Comparison of ENCODE assay signal across 8 mouse cellular contexts in the genomic region with DNA sequence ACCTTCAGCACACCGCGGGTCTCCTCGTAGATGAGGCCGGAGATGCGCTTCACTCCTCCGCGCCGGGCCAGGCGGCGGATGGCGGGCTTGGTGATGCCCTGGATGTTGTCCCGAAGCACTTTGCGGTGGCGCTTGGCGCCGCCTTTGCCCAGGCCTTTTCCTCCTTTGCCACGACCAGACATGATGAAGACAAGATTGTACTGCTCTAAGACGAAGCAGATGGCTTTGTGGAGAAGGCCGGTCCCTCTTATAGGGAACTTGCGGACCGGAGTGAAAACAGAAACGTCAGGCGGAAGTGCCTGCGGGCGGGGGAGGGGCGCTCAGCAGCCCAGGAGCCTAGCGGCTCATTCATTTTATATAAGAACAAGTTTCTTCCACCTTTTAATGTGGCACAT. TPM values are rescaled to one million over a fixed set of nuclear protein-coding genes. Genes with fewer than 3 reads are reported as not detected.
DNase-seq lines count a peak whose midpoint lies in the region; ATAC-seq and TF ChIP-seq lines count a peak whose summit lies in the region.
"Not testable (repeated sequence)": the region's sequence is repeated elsewhere in the genome, so short reads cannot be mapped to it uniquely, and the experiment has no call there.

Gene Hist1h4i, minus strand, starts transcription at position 221 of the 395 bp plus-strand sequence.

- peak within 1 kb of the TSS; percentile 72 for H3K4me2 ChIP-seq in embryonic facial prominence, embryonic 11.5 days (ENCODE audit: low read depth, low read length)
- peak within 1 kb of the TSS; percentile 70 for H3K4me2 ChIP-seq in intestine, postnatal 0 days (replicated peaks; ENCODE audit: low read depth)

- 0% methylated on average over 22 of the region's 27 CpGs for WGBS in embryonic facial prominence, embryonic 11.5 days
- WGBS in intestine, postnatal 0 days, result under 1% methylated on average over 24 of the region's 27 CpGs
- under 1% methylated on average over 27 of the region's 27 CpGs for WGBS in midbrain, embryonic 10.5 days

- H3K27me3 ChIP-seq in embryonic facial prominence, embryonic 11.5 days (ENCODE audit: control insufficient read depth, insufficient read depth, low read length); intestine, postnatal 0 days (replicated peaks; ENCODE audit: control insufficient read depth, insufficient read depth, low read length); midbrain, embryonic 10.5 days (ENCODE audit: low read depth, poor library complexity, severe bottlenecking): not testable (repeated sequence)

- peak within 1 kb of the TSS; percentile 97 for H3K27ac ChIP-seq in embryonic facial prominence, embryonic 11.5 days (replicated peaks; ENCODE audit: low read depth, low read length)
- H3K27ac ChIP-seq in intestine, postnatal 0 days (ENCODE audit: low read depth, low read length), result peak within 1 kb of the TSS; percentile 81
- peak within 1 kb of the TSS; percentile 95 for H3K27ac ChIP-seq in midbrain, embryonic 10.5 days (replicated peaks)

- peak; percentile 96 for DNase-seq in adrenal gland, postnatal 14 days
- peak; percentile 96 for DNase-seq in embryonic facial prominence, embryonic 11.5 days (ENCODE audit: low spot score)
- DNase-seq in left cerebral cortex, postnatal 36 days (ENCODE audit: low spot score in 2 of 2), result peak; percentile 98 to 99
- peak; percentile 94 for DNase-seq in midbrain, embryonic 10.5 days (ENCODE audit: low spot score)
- DNase-seq in right cerebral cortex, postnatal 36 days (ENCODE audit: low spot score in 2 of 2), result peak; percentile 96
- DNase-seq in urinary bladder, postnatal 4 days (ENCODE audit: low spot score in 2 of 2), result peak; percentile 92 to 95

- not testable (repeated sequence) for TF ChIP-seq CTCF in intestine, postnatal 0 days (IDR thresholded peaks at IDR 0.05; ENCODE audit: low read depth)

- H3K4me3 ChIP-seq in embryonic facial prominence, embryonic 11.5 days (ENCODE audit: low read depth, low read length), result peak within 1 kb of the TSS; percentile 42
- peak within 1 kb of the TSS; percentile 39 for H3K4me3 ChIP-seq in intestine, postnatal 0 days (ENCODE audit: low read depth, low read length)
- peak within 1 kb of the TSS; percentile 61 for H3K4me3 ChIP-seq in midbrain, embryonic 10.5 days

- H3K9me3 ChIP-seq in embryonic facial prominence, embryonic 11.5 days (replicated peaks; ENCODE audit: control insufficient read depth, low read length); intestine, postnatal 0 days (ENCODE audit: control insufficient read depth); midbrain, embryonic 10.5 days (replicated peaks): not testable (repeated sequence)

- H3K36me3 ChIP-seq in embryonic facial prominence, embryonic 11.5 days (replicated peaks; ENCODE audit: control insufficient read depth, insufficient read depth, low read depth, low read length); intestine, postnatal 0 days (ENCODE audit: control insufficient read depth, insufficient read depth); midbrain, embryonic 10.5 days: not testable (repeated sequence)

- intact Hi-C loops in left cerebral cortex, postnatal 36 days (cut with DNase I), result loop anchor here (5.0 kb wide), 5 partner anchors 324 to 1706 kb away; partner anchors contain the start of genes Hist1h1e, Hist1h1t, Hist1h2af and Hist1h2ai

- peak within 1 kb of the TSS; percentile 73 for H3K9ac ChIP-seq in embryonic facial prominence, embryonic 11.5 days (replicated peaks; ENCODE audit: low read length)
- 0 out of 2 replicates have a peak within 1 kb of the TSS, but pooled peaks have one; percentile 22 for H3K9ac ChIP-seq in intestine, postnatal 0 days (ENCODE audit: low read depth, low read length)

- not testable (repeated sequence) for H3K4me1 ChIP-seq in embryonic facial prominence, embryonic 11.5 days (ENCODE audit: control insufficient read depth, insufficient read depth, low read length); intestine, postnatal 0 days (replicated peaks; ENCODE audit: control insufficient read depth, insufficient read depth, low read length)
- peaks cover 50% of the 10 kb centered on the region for H3K4me1 ChIP-seq in midbrain, embryonic 10.5 days

- ATAC-seq in embryonic facial prominence, embryonic 11.5 days (replicated peaks; ENCODE audit: insufficient number of reproducible peaks, low FRiP score, low TSS enrichment, low read depth), result peak; percentile 68
- peak; percentile 56 for ATAC-seq in granulocyte monocyte progenitor cell, adult 5-6 weeks (replicated peaks; ENCODE audit: poor library complexity, severe bottlenecking)
- ATAC-seq in intestine, postnatal 0 days, result peak; percentile 65

RNA-seq across cellular contexts. Expression of gene Hist1h4i, which starts in this region (rescaled TPM):
- total RNA-seq in adrenal gland, postnatal 14 days (2021), result 104 and 144 TPM in 2 replicates
- 31.9 and 34.5 TPM in 2 replicates for polyA plus RNA-seq in embryonic facial prominence, embryonic 11.5 days (2014; fragmentation: Nextera tagmentation; extraction: Ambion mirVana)
- total RNA-seq in granulocyte monocyte progenitor cell, adult 5-6 weeks (2014; fragmentation: Nextera tagmentation), result 56.3 and 74.3 TPM in 2 replicates
- 87.0 TPM in 2 replicates for total RNA-seq in granulocyte monocyte progenitor cell, adult 5-6 weeks (2017)
- 9.4 and 9.9 TPM in 2 replicates for polyA plus RNA-seq in intestine, postnatal 0 days (2015; fragmentation: Nextera tagmentation; extraction: Ambion mirVana)
- 10 to 100 TPM; 65.2 to 73.2 TPM for total RNA-seq in left cerebral cortex, postnatal 36 days (2021)
- polyA plus RNA-seq in midbrain, embryonic 10.5 days (2016; fragmentation: Nextera tagmentation; extraction: Ambion mirVana), result 51.3 and 52.5 TPM in 2 replicates

Comparison
In these comparisons a context has a peak if more than half of its experiments do, and no peak if none do; other contexts are left out.
1. Peak in every context shown above with its lines: DNase-seq, ATAC-seq, H3K4me3 ChIP-seq and H3K27ac ChIP-seq.